2 mouse cellular contexts compared by ENCODE assay signal in the genomic region with DNA sequence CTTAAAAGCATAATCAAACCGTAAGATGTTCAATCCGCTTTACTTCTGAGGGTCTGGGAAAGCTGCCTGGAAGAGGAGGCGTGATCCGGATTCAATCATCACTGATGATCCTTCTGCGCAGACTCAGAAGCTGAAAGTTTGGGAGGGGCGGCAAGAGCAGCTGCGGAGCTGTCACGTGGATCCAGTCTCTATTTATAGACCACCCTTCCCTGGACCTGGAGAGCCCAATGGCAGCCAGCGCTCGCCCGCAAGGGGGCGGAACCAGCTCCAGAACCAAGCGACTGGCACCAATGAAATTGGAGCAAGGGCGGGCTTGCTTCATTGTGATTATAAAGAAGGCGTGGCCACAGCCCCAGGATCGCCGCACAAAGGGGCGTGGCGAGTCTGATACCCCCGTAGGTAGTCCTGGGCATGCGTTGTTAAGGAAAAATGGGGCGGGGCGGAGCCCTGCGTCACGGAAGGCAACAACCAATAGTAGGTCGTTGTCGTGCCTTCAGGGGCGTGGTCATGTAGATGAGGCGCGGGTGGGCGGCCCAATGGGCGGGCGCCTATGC.
TF ChIP-seq lines count a peak whose summit lies in the region.

No protein-coding gene starts in this region.

TF ChIP-seq in C2C12, 6 proteins besides CTCF, POLR2A, EP300 and RAD21:
- TF ChIP-seq FOSL1 (IDR thresholded peaks at IDR 0.05; ENCODE audit: insufficient read depth, low read length, poor library complexity, severe bottlenecking), result no peak
- no peak for TF ChIP-seq MAX (IDR thresholded peaks at IDR 0.05)
- TF ChIP-seq MYOD1 (IDR thresholded peaks at IDR 0.05; ENCODE audit: control insufficient read depth, insufficient read length, low read depth), result peak; percentile 16
- no peak for TF ChIP-seq MYOG (IDR thresholded peaks at IDR 0.05; ENCODE audit: control insufficient read depth, extremely low read depth, insufficient read length)
- peak; percentile 82 for TF ChIP-seq USF1 (IDR thresholded peaks at IDR 0.05; ENCODE audit: low read depth)
TF ChIP-seq in C2C12: peak in this region for 2.

TF ChIP-seq in myocyte, 11 proteins besides CTCF, POLR2A, EP300 and RAD21:
- TF ChIP-seq USF1 (IDR thresholded peaks at IDR 0.05; ENCODE audit: low read depth), result peak; percentile 52
- peak; percentile 75 for TF ChIP-seq SRF (IDR thresholded peaks at IDR 0.05; ENCODE audit: control insufficient read depth, insufficient read length, low read depth)
- no peak for TF ChIP-seq POLR2AphosphoS2 (IDR thresholded peaks at IDR 0.05; ENCODE audit: insufficient read length, low read depth)
- peak in 2 of 3 experiments; percentile 60 to 61 for TF ChIP-seq MYOD1 (IDR thresholded peaks at IDR 0.05; ENCODE audit: control insufficient read depth in 1 of 3, insufficient read length in 2 of 3, low read depth in 2 of 3)
- TF ChIP-seq REST (IDR thresholded peaks at IDR 0.05; ENCODE audit: insufficient read depth, insufficient read length), result no peak
- peak; percentile 3 to 71 (median 39) for TF ChIP-seq MYOG (IDR thresholded peaks at IDR 0.05; ENCODE audit: control insufficient read depth in 1 of 3, insufficient read depth in 1 of 3, insufficient read length in 2 of 3, low read depth in 2 of 3)
